Mouse (Mus musculus): ENCODE data around the gene Tspan5. TPM values are rescaled to one million over a fixed set of nuclear protein-coding genes. Genes with fewer than 3 reads are reported as not detected.

Tspan5 gene
- total RNA-seq, 4 experiments from 2014 or later, result 171 to 214 (median 184) TPM

DNA sequence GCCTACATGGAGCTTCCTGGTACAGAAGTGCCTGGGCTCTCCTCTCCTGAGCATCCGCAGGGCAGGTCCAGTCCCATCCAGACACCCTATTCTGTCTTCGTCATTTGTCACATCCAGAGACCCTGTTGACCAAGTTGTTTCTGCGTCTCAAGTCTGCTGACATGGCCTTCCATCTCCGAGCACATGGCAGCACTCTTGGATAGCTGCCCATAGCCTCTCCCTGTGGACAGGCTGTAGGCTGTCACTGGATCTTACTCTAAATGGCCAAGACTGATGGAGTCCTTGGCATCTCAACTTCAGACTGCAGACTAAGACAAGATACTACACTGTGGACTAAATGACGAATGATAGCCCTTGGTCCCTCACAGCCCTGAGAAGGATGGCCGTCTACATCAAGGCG lies 133.3 kb downstream of the Tspan5 start:
- DNase-seq (ENCODE audit: low spot score in 2 of 2), result no peak

DNA sequence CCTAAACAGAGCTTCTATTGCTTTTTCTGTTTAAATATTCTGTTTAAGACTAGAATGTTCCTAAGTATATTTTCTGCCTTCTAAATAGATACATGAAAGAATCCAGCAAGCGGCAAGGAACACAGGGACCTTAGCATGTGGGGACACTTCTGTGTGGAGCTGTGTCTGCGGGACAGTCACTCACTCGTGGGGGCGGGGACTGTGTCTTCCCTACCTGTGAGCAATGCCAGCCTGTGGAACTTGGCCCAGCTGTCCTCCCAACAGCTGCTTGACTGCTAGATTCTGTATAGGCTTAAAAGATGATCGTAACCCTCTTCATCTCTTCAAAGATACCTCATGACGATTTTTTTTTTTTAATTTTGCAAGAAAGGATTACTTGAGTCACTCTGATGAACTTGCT lies 133.9 kb downstream of the Tspan5 start:
- no peak for DNase-seq (ENCODE audit: low spot score in 2 of 2)

DNA sequence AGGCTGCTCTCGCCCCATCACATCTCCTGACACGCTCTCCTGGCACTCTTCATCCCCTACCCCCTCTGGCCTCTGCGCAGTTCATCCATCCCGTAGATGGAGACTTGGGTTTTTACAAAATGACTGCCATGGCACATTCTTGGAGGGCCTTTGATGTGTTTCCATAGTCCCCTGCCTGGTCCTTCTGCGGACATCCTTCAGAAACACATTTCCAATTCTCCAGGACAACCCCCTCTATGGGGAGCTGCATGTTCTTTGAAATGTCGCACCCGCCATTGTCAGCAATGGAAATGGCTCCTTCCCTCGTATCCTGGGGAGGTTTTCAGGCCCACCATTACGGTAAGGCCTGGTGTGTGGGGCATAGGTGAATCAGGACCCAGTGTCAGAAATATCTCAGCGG lies 134.4 kb downstream of the Tspan5 start:
- DNase-seq (ENCODE audit: low spot score in 2 of 2), result no peak

DNA sequence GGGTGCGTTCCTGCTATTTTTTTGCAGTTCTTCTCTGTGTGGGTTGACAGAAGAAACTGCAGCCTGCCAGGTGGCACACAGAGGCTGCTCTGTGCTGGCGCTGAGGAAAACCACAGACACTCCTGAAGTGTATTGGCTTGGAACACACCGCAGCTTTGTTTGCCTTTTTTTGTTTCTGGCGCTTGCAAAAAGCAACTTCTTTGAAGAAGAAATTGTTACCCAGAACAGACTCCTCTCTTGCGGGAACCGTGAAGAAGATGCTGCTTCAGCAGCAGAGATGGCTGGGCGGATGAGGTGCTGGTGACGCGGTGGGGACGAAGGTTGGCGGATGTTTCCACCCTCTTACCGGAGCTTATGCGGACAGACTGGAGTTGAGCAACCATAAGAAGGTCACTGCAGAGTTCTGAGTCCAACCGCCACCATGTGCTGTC lies 135.0 kb downstream of the Tspan5 start:
- peak in 1 of 2 experiments; percentile 46 for DNase-seq (ENCODE audit: low spot score in 2 of 2)

DNA sequence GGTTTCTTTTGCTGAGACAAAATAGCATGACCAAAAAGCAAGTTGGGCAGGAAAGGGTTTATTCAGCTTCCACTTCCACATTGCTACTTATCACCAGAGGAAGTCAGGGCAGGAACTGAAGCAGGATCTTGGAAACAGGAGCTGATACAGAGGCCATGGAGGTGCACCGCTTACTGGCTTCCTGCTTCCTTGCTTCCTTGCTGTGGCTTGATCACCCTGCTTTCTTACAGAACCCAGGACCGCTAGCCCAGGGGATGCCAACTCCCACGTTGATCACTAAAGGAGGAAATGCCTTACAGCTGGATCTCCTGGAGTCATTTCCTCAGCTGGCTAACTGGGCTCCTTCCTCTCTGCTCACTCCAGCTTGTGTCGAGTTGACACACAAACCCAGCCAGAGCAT lies 135.7 kb downstream of the Tspan5 start:
- no peak for DNase-seq (ENCODE audit: low spot score in 2 of 2)

DNA sequence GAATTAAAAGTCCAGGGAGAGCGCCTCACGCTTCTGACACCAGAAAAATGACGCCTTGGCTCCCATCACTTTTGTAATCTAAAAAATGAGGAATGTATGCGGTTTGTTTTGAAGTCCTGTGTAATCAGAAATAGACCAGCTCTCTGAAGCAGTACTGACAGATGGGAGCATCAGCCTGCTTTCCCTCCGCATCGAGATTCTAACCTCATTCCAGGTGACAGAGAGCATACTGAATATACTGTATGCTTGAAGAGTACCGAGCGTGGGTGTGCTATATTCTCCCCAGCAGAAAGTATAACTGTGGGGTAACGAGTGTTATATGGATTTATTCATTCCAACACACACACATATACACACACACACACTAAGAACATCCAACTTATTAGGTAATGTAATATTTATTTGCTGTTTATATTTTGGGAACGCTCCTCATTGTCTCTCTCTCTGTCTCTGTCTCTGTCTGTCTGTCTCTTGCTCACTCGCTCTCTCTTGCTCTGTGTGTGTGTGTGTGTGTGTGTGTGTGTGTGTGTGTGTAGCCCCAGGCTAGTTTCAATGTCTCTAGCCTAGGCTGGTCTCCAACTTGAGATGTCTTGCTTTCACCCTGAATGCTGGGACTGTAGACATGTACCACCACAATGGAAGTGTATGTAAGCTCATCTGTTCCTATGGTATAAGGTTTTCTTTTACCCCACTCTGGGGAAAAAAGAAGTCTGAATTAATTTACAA lies 139.2 kb downstream of the Tspan5 start:
- DNase-seq (ENCODE audit: low spot score in 2 of 2), result no peak

GRCm38 (mm10) chr3:138881725-138882347 lies 139.8 kb downstream of the Tspan5 start:
- DNase-seq (ENCODE audit: low spot score in 2 of 2), result no peak

DNA sequence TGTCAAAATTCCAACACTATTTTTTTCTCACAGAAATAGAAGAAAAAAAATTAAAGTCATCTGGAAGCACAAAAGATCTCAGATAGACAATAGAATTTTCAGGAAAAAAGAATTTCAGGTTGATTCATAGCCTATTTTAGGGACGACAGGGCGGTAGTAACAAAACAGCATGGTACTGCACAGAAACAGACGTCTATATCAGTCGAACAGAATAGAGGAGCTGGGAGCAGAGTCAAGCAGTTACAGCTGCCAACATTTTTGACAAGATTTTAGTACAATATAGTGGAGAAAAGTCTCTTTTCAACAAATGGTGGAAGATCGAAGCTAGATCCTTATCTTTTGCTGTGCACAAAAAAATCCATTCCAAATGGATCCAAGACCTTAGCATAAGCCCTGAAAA lies 144.1 kb downstream of the Tspan5 start:
- no peak for DNase-seq (ENCODE audit: low spot score in 2 of 2)

- DNase-seq (ENCODE audit: low spot score in 2 of 2), result peak in 1 of 2 experiments; percentile 41
Observed at GRCm38 (mm10) chr3:138889214-138889613, 147.2 kb downstream of the Tspan5 start.

- no peak for DNase-seq (ENCODE audit: low spot score in 2 of 2)
Observed at GRCm38 (mm10) chr3:138889769-138890295, 147.8 kb downstream of the Tspan5 start.

DNA sequence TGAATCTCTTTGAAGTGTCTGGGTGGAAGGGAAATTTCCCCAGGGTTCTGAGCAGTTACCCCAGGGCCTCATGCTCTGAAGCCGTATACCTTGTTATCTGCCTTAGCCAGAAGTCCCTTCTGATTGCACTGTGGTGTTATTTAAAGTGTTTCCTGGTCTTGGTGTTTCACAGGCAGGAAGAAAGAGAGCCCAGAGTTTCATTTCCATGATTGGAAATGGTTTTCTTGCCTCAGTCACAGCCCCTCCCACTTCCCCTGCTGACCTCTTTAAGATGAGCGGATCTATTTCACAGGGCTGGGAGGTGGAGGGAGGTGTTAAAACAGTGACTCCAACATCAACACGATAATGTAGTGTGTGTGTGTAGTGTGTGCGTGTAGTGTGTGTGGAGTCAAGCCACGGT lies 151.5 kb downstream of the Tspan5 start:
- DNase-seq (ENCODE audit: low spot score in 2 of 2), result no peak

DNA sequence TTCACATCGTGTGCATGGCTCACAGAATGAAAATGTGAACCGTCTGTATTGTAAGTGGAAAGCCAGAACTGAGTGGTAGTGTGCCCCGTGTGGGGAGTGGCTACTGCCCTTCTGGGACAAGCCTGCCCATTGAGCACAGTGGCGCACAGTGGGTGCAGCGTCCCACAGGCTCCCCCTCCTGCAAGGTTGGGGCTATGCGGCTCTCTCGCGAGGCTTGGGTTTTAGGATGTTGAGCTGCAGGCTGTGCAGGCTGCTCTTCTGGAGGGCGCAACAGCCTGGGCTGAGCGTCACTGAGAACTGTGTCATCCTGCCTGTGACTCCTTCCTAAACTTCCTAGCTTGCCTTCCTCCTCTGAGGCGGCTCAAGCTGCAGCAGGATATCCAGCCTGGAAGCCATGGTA lies 155.5 kb downstream of the Tspan5 start:
- DNase-seq (ENCODE audit: low spot score in 2 of 2), result no peak

GRCm38 (mm10) chr3:138898055-138898454 lies 156.1 kb downstream of the Tspan5 start:
- no peak for DNase-seq (ENCODE audit: low spot score in 2 of 2)

DNA sequence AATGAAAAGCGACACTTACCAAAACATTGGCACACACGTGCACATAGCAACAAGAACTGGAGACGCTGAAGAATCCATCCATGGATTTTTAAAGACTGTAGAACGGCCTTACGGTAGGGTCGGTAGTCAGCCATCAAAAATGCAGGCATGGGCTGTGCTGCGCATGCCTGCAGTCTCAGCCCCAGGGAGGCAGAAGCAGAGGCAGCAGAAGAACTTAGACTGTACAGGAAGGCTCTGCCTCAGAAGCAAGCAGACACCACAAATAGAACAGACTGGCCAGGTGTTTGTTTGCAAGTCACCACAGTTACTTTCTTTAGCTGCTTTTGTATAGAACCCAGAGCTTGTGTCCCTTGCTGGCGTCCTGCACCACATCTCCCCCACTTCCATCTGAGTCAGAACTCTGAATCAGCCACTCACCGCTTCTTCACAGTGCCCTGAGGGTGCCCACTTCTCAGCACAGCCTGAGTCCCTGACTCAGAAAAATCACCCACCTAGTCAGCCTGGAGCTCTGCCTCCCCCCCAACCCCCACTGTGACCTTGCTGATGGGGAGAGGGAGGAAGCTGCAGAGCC lies 158.7 kb downstream of the Tspan5 start:
- DNase-seq (ENCODE audit: low spot score in 2 of 2), result no peak

GRCm38 (mm10) chr3:138905678-138906077 lies 163.7 kb downstream of the Tspan5 start:
- peak in 1 of 2 experiments; percentile 31 for DNase-seq (ENCODE audit: low spot score in 2 of 2)

- peak; percentile 56 to 62 for DNase-seq (ENCODE audit: low spot score in 2 of 2)
Observed at GRCm38 (mm10) chr3:138906112-138906880, 164.3 kb downstream of the Tspan5 start.

DNA sequence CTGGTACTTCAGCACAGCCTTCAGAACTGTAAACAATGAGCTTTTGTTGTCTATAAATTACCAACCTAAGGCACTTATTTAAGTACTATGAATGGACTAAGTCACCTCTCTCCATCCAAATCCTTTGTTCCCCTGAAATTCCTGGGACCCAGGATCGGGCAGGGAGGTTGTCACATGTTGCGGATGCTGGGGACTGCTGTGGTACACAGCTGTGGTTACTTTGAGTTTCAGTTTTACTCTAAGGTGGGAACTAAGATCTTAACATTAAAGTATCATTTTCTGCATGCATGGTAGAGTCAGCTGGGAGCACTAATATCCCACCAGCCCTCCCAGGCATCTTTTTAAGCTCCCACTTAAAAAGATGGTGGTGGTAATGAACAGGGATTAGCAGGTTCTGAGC lies 167.3 kb downstream of the Tspan5 start:
- no peak for DNase-seq (ENCODE audit: low spot score in 2 of 2)

- DNase-seq (ENCODE audit: low spot score in 2 of 2), result no peak
Observed at GRCm38 (mm10) chr3:138912504-138912903, 170.5 kb downstream of the Tspan5 start.

DNA sequence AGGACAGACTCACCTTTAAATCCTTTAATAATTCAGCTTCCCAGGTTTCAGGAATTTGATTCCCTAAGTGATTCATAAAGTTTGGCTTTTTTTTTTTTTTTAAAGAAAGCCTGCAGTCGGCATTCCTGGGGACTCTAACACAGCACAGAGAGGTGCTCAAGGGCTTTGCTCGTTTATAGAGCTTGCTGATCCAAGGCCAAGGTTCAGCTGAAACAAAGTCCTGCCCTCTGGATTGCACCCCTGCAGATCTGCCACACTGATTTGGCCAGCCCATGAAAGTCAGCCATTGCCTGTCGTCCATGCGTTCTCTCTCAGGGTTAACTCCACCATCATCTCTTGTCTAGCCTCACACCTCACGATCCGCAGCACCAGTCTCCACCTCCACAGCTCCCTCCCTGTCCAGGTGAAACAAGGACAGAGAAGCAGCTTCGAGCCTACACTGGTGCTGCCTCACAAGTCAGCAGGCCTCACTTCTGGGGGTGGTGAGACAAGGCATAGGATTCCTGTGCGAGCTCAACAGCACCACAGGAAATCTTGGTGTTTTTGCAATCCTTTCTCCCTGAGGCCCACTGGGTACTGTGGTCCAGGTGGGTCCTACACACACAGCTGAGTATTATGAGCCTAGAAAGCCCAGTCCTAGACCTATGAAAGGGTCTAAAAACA lies 172.8 kb downstream of the Tspan5 start:
- DNase-seq (ENCODE audit: low spot score in 2 of 2), result no peak

GRCm38 (mm10) chr3:138916591-138916990 lies 174.6 kb downstream of the Tspan5 start:
- DNase-seq (ENCODE audit: low spot score in 2 of 2), result no peak

DNA sequence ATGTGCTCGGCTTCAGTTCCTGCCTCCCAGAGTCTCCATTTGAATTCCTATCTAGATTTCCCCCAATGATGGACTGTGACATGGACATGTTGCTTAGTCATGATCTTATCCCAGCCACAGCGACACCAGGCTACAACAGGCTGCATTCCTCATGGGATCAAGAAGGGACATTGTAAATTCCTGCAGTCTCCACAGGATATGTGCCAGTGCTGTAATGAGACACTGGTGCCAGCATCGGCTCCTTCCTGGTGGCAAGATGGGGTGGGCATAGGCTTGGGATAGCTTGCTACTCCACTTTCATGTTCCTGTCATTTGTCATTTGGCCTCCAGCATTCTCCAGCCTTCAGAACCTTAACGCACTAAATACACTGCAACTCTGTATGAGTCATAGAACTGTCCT lies 175.0 kb downstream of the Tspan5 start:
- DNase-seq (ENCODE audit: low spot score in 2 of 2), result no peak

Measured in layer of hippocampus, adult 8-10 months (tissue).